Mouse (Mus musculus): ENCODE measurements around the gene Camk2g. TPM values are rescaled to one million over a fixed set of nuclear protein-coding genes. Genes with fewer than 3 reads are reported as not detected.

The Camk2g gene
- polyA plus RNA-seq, 1 experiment, result 30.1 TPM

GRCm38 (mm10) chr14:20792243-20792921, 1.5 kb downstream of the Camk2g start:
- Histone ChIP-seq H3K9ac (ENCODE audit: low read depth, poor library complexity, severe bottlenecking) (peak overlapping the region; percentile 98), H3K36me3 (ENCODE audit: control insufficient read depth, insufficient read depth, low read length, poor library complexity, severe bottlenecking) (no peaks in the 10 kb centered on the region), H3K4me1 (ENCODE audit: control insufficient read depth, insufficient read depth, low read length) (no peaks in the 10 kb centered on the region), H3K4me3 (ENCODE audit: low read depth, low read length) (peak overlapping the region; percentile 99; the same call in 1 of the 2 replicates), H3K9me3 (replicated peaks; ENCODE audit: control insufficient read depth, insufficient read depth, low read length, poor library complexity, severe bottlenecking) (no peaks in the 10 kb centered on the region), H3K27ac (ENCODE audit: insufficient read depth, low read length) (no peak overlapping the region), H3K27me3 (ENCODE audit: control insufficient read depth, insufficient read depth, low read length, poor library complexity, severe bottlenecking) (no peaks in the 10 kb centered on the region)
- TF ChIP-seq CTCF (IDR thresholded peaks at IDR 0.05; ENCODE audit: low read depth, low read length) (no peak), POLR2A (IDR thresholded peaks at IDR 0.05; ENCODE audit: insufficient read depth, low read length) (no peak), EP300 (IDR thresholded peaks at IDR 0.05; ENCODE audit: insufficient read depth, low read depth, low read length) (no peak)

- Histone ChIP-seq H3K36me3 (ENCODE audit: control insufficient read depth, insufficient read depth, low read length, poor library complexity, severe bottlenecking) (no peaks in the 10 kb centered on the region), H3K27me3 (ENCODE audit: control insufficient read depth, insufficient read depth, low read length, poor library complexity, severe bottlenecking) (no peaks in the 10 kb centered on the region), H3K4me1 (ENCODE audit: control insufficient read depth, insufficient read depth, low read length) (no peaks in the 10 kb centered on the region), H3K9ac (ENCODE audit: low read depth, poor library complexity, severe bottlenecking) (no peak overlapping the region), H3K4me3 (ENCODE audit: low read depth, low read length) (no peak overlapping the region), H3K27ac (ENCODE audit: insufficient read depth, low read length) (no peak overlapping the region), H3K9me3 (replicated peaks; ENCODE audit: control insufficient read depth, insufficient read depth, low read length, poor library complexity, severe bottlenecking) (no peaks in the 10 kb centered on the region)
- TF ChIP-seq POLR2A (IDR thresholded peaks at IDR 0.05; ENCODE audit: insufficient read depth, low read length) (no peak), EP300 (IDR thresholded peaks at IDR 0.05; ENCODE audit: insufficient read depth, low read depth, low read length) (no peak), CTCF (IDR thresholded peaks at IDR 0.05; ENCODE audit: low read depth, low read length) (no peak)
These were observed 2.2 kb downstream of the Camk2g start for GRCm38 (mm10) chr14:20791511-20792242.

DNA sequence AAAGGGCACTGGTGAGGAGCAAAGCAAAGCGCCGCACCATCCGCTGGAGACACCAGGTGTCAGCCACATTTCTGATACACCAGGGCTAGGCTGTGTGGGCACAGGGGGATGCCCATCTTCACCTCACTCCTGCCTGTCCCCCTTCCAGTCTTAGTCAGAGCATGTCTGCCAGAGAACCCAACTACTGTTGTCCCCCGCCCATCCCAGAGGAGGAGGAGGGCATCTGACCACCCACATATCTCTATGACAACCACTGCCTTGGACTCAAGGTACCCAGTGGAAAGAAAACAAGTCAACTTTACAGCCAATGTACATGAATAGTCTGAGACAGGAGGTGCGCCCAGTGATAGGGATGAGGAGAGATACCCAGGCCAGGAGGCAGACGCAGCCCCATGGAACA, 2.9 kb downstream of the Camk2g start:
- TF ChIP-seq POLR2A (IDR thresholded peaks at IDR 0.05; ENCODE audit: insufficient read depth, low read length) (no peak), EP300 (IDR thresholded peaks at IDR 0.05; ENCODE audit: insufficient read depth, low read depth, low read length) (no peak), CTCF (IDR thresholded peaks at IDR 0.05; ENCODE audit: low read depth, low read length) (no peak)
- Histone ChIP-seq H3K27ac (ENCODE audit: insufficient read depth, low read length) (no peak overlapping the region), H3K9me3 (replicated peaks; ENCODE audit: control insufficient read depth, insufficient read depth, low read length, poor library complexity, severe bottlenecking) (no peaks in the 10 kb centered on the region), H3K4me3 (ENCODE audit: low read depth, low read length) (no peak overlapping the region), H3K27me3 (ENCODE audit: control insufficient read depth, insufficient read depth, low read length, poor library complexity, severe bottlenecking) (no peaks in the 10 kb centered on the region), H3K4me1 (ENCODE audit: control insufficient read depth, insufficient read depth, low read length) (no peaks in the 10 kb centered on the region), H3K36me3 (ENCODE audit: control insufficient read depth, insufficient read depth, low read length, poor library complexity, severe bottlenecking) (no peaks in the 10 kb centered on the region), H3K9ac (ENCODE audit: low read depth, poor library complexity, severe bottlenecking) (no peak overlapping the region)

- H3K4me1 ChIP-seq (ENCODE audit: control insufficient read depth, insufficient read depth, low read length), result no peaks in the 10 kb centered on the region
- TF ChIP-seq POLR2A (IDR thresholded peaks at IDR 0.05; ENCODE audit: insufficient read depth, low read length), result no peak
- TF ChIP-seq EP300 (IDR thresholded peaks at IDR 0.05; ENCODE audit: insufficient read depth, low read depth, low read length), result no peak
- no peak for TF ChIP-seq CTCF (IDR thresholded peaks at IDR 0.05; ENCODE audit: low read depth, low read length)
- no peak overlapping the region for H3K4me3 ChIP-seq (ENCODE audit: low read depth, low read length)
- H3K27ac ChIP-seq (ENCODE audit: insufficient read depth, low read length), result no peak overlapping the region
- H3K36me3 ChIP-seq (ENCODE audit: control insufficient read depth, insufficient read depth, low read length, poor library complexity, severe bottlenecking), result no peaks in the 10 kb centered on the region
- H3K27me3 ChIP-seq (ENCODE audit: control insufficient read depth, insufficient read depth, low read length, poor library complexity, severe bottlenecking), result no peaks in the 10 kb centered on the region
- H3K9me3 ChIP-seq (replicated peaks; ENCODE audit: control insufficient read depth, insufficient read depth, low read length, poor library complexity, severe bottlenecking), result no peaks in the 10 kb centered on the region
- H3K9ac ChIP-seq (ENCODE audit: low read depth, poor library complexity, severe bottlenecking), result no peak overlapping the region
These were observed 3.4 kb downstream of the Camk2g start for GRCm38 (mm10) chr14:20790445-20790844.

DNA sequence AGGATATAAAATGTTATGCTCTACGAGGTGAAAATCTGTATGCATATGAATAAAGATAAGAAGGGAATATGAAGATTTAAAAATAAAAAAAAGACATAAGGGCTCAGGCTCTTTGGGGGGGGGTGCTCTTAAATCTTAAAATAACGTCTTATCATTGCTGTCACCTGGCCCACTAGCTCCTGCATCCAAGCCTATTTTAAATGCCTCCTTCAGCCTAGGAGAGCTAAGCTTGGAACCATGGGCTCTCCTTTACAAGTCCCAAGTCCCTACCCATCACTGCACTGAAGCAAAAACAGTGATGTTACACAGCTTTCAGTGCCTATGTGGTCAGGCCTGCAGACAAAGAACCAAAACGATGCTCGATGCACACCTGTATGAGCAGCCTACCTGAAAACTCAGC, 4.3 kb downstream of the Camk2g start:
- H3K4me3 ChIP-seq (ENCODE audit: low read depth, low read length), result no peak overlapping the region
- TF ChIP-seq EP300 (IDR thresholded peaks at IDR 0.05; ENCODE audit: insufficient read depth, low read depth, low read length), result no peak
- TF ChIP-seq CTCF (IDR thresholded peaks at IDR 0.05; ENCODE audit: low read depth, low read length), result no peak
- TF ChIP-seq POLR2A (IDR thresholded peaks at IDR 0.05; ENCODE audit: insufficient read depth, low read length), result no peak
- no peaks in the 10 kb centered on the region for H3K4me1 ChIP-seq (ENCODE audit: control insufficient read depth, insufficient read depth, low read length)
- no peaks in the 10 kb centered on the region for H3K9me3 ChIP-seq (replicated peaks; ENCODE audit: control insufficient read depth, insufficient read depth, low read length, poor library complexity, severe bottlenecking)
- H3K27me3 ChIP-seq (ENCODE audit: control insufficient read depth, insufficient read depth, low read length, poor library complexity, severe bottlenecking), result no peaks in the 10 kb centered on the region
- H3K9ac ChIP-seq (ENCODE audit: low read depth, poor library complexity, severe bottlenecking), result no peak overlapping the region
- H3K27ac ChIP-seq (ENCODE audit: insufficient read depth, low read length), result no peak overlapping the region
- peaks cover 2% of the 10 kb centered on the region; the same call in 1 of the 2 replicates for H3K36me3 ChIP-seq (ENCODE audit: control insufficient read depth, insufficient read depth, low read length, poor library complexity, severe bottlenecking)

DNA sequence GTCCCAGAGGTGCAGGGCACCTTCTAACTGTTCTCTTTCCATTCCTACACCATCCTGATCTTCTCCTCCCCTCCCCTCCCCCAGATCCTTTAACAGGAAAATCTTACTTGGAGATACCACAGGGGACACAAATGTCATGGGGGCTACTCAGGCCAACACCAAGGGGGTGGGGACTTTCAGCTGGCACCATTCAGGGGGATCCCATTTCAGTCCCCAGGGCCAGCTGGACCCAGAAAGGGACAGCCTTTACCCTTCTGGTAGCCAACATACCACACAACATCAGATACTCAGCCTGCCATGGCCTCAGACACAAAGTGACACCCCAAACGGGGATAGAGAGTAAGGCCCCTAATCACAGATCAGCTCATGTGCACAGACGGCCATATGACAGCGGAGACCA, 5.7 kb downstream of the Camk2g start:
- TF ChIP-seq POLR2A (IDR thresholded peaks at IDR 0.05; ENCODE audit: insufficient read depth, low read length) (no peak), EP300 (IDR thresholded peaks at IDR 0.05; ENCODE audit: insufficient read depth, low read depth, low read length) (no peak), CTCF (IDR thresholded peaks at IDR 0.05; ENCODE audit: low read depth, low read length) (no peak)
- H3K9ac ChIP-seq (ENCODE audit: low read depth, poor library complexity, severe bottlenecking), result no peak overlapping the region
- H3K36me3 ChIP-seq (ENCODE audit: control insufficient read depth, insufficient read depth, low read length, poor library complexity, severe bottlenecking), result peaks cover 5% of the 10 kb centered on the region
- no peak overlapping the region for H3K27ac ChIP-seq (ENCODE audit: insufficient read depth, low read length)
- no peaks in the 10 kb centered on the region for H3K27me3 ChIP-seq (ENCODE audit: control insufficient read depth, insufficient read depth, low read length, poor library complexity, severe bottlenecking)
- no peaks in the 10 kb centered on the region for H3K4me1 ChIP-seq (ENCODE audit: control insufficient read depth, insufficient read depth, low read length)
- H3K4me3 ChIP-seq (ENCODE audit: low read depth, low read length), result no peak overlapping the region
- no peaks in the 10 kb centered on the region for H3K9me3 ChIP-seq (replicated peaks; ENCODE audit: control insufficient read depth, insufficient read depth, low read length, poor library complexity, severe bottlenecking)
